9 mouse cellular contexts compared by ENCODE assay signal in genomic region chr11:25057093-25057521, GRCm38 (mm10).
DNase-seq lines count a peak whose midpoint lies in the region; ATAC-seq and TF ChIP-seq lines count a peak whose summit lies in the region.
"Had no signal": no experiment of that assay in that cellular context is flagged by ENCODE, and none has a peak within 500 bp of the region (broad histone marks: within the 10 kb centered on the region; RNA-seq: fewer than 3 reads in every experiment).

No protein-coding gene starts in this region.

- H3K27ac ChIP-seq in kidney, embryonic 14.5 days (ENCODE audit: low read depth, low read length): no peak overlapping the region
- no peak overlapping the region for H3K27ac ChIP-seq in kidney, adult 2 months (ENCODE audit: insufficient read depth, low read depth, low read length)
- H3K27ac ChIP-seq in forebrain, embryonic 12.5 days: no peak overlapping the region

- no peaks in the 10 kb centered on the region for H3K27me3 ChIP-seq in kidney, embryonic 14.5 days (ENCODE audit: control insufficient read depth, insufficient read depth, low read length)
- H3K27me3 ChIP-seq in kidney, adult 2 months (replicated peaks; ENCODE audit: control insufficient read depth, insufficient read depth, low read length): no peaks in the 10 kb centered on the region
- H3K27me3 ChIP-seq in forebrain, embryonic 12.5 days: no peaks in the 10 kb centered on the region

- WGBS in kidney, embryonic 14.5 days: 4% methylated on average over 7 of the region's 7 CpGs
- 7% methylated on average over 7 of the region's 7 CpGs for WGBS in kidney, adult 2 months
- 2% methylated on average over 7 of the region's 7 CpGs for WGBS in forebrain, embryonic 12.5 days

- no peaks in the 10 kb centered on the region; the same call in 1 of the 2 replicates for H3K9me3 ChIP-seq in kidney, embryonic 14.5 days (ENCODE audit: control insufficient read depth, low read length)
- no peaks in the 10 kb centered on the region for H3K9me3 ChIP-seq in forebrain, embryonic 12.5 days

- no peak for DNase-seq in kidney, adult 2 months
- peak; percentile 11 to 40 for DNase-seq in kidney, postnatal 4 days
- DNase-seq in retina, embryonic 14.5 days (ENCODE audit: low spot score): peak; percentile 61
- no peak for DNase-seq in thymus, adult 18-20 months
- DNase-seq in layer of hippocampus, adult 11-12 months (ENCODE audit: low spot score): no peak
- DNase-seq: lung, adult 2 months had no signal

- peak overlapping the region; percentile 30; the same call in 1 of the 2 replicates for H3K4me2 ChIP-seq in kidney, embryonic 14.5 days (replicated peaks; ENCODE audit: low read depth, low read length)
- H3K4me2 ChIP-seq in forebrain, embryonic 12.5 days: peak overlapping the region; percentile 42

- peak; percentile 95 for ATAC-seq in kidney, embryonic 14.5 days (ENCODE audit: low FRiP score, low TSS enrichment)
- peak; percentile 88 for ATAC-seq in forebrain, embryonic 12.5 days (ENCODE audit: low FRiP score)
- no peak for ATAC-seq in inflammation-experienced regulatory T-cells, adult 6 months

- no peak for TF ChIP-seq POLR2A in kidney, adult 2 months (IDR thresholded peaks at IDR 0.05; ENCODE audit: low read depth, low read length)

- peak overlapping the region; percentile 3; the same call in 1 of the 2 replicates for H3K4me3 ChIP-seq in kidney, embryonic 14.5 days (ENCODE audit: low read length)
- no peak overlapping the region for H3K4me3 ChIP-seq in kidney, adult 2 months (ENCODE audit: insufficient read depth, low read depth, low read length)
- H3K4me3 ChIP-seq in forebrain, embryonic 12.5 days (replicated peaks): peak overlapping the region; percentile 10; the same call in 1 of the 2 replicates

- H3K36me3 ChIP-seq in kidney, embryonic 14.5 days (ENCODE audit: control insufficient read depth, insufficient read depth, low read length): no peaks in the 10 kb centered on the region
- no peaks in the 10 kb centered on the region for H3K36me3 ChIP-seq in kidney, adult 2 months (ENCODE audit: control insufficient read depth, insufficient read depth, low read length)
- H3K36me3 ChIP-seq in forebrain, embryonic 12.5 days (replicated peaks): no peaks in the 10 kb centered on the region

- H3K9ac ChIP-seq in kidney, embryonic 14.5 days (ENCODE audit: low read depth, low read length): no peak overlapping the region
- H3K9ac ChIP-seq in forebrain, embryonic 12.5 days: 0 out of 2 replicates have a peak overlapping the region, but pooled peaks have one; percentile 4

- peaks cover 6% of the 10 kb centered on the region; the same call in 1 of the 2 replicates for H3K4me1 ChIP-seq in kidney, embryonic 14.5 days (ENCODE audit: control insufficient read depth, insufficient read depth, low read length)
- H3K4me1 ChIP-seq in kidney, adult 2 months (ENCODE audit: control insufficient read depth, insufficient read depth, low read length): no peaks in the 10 kb centered on the region
- H3K4me1 ChIP-seq in forebrain, embryonic 12.5 days: peaks cover 10% of the 10 kb centered on the region

- no peak for TF ChIP-seq CTCF in kidney, adult 2 months (conservative IDR thresholded peaks at IDR 0.05; ENCODE audit: insufficient read depth, insufficient read length, low read depth, low read length)

Comparison
In these comparisons a context has a peak if more than half of its experiments do, and no peak if none do; other contexts are left out.
1. DNase-seq: peak in kidney, postnatal 4 days (2 of 2) and retina, embryonic 14.5 days (single experiment); none in kidney, adult 2 months (single experiment), thymus, adult 18-20 months (0 of 2) and layer of hippocampus, adult 11-12 months (single experiment).